Mouse (Mus musculus) C2C12 (cell line): ENCODE measurements around the gene Dip2c.

Experiments used
- CEBPB ChIP-seq: IDR thresholded peaks from one replicate; pipeline ENCODE4 v1.6.1; 2011; ENCODE audit warnings: low read depth, mild to moderate bottlenecking, control low read depth, moderate library complexity
- CTCF ChIP-seq: IDR thresholded peaks from one replicate; pipeline ENCODE4 v1.5.1; 2011; ENCODE audit not compliant: control insufficient read depth, insufficient read depth, insufficient read length
- FOSL1 ChIP-seq: IDR thresholded peaks from one replicate; pipeline ENCODE4 v1.8.0; 2011; ENCODE audit warnings: mild to moderate bottlenecking, low read length; ENCODE audit not compliant: poor library complexity, insufficient read depth, severe bottlenecking
- MAX ChIP-seq: IDR thresholded peaks from one replicate; pipeline ENCODE4 v1.6.1; 2011; ENCODE audit warnings: mild to moderate bottlenecking, control low read depth
- MYOD1 ChIP-seq: IDR thresholded peaks from one replicate; pipeline ENCODE4 v1.6.1; 2011; ENCODE audit warnings: low read depth; ENCODE audit not compliant: control insufficient read depth, insufficient read length
- MYOG ChIP-seq: IDR thresholded peaks from one replicate; pipeline ENCODE4 v1.6.1; 2011; ENCODE audit not compliant: control insufficient read depth, insufficient read length; ENCODE audit errors: extremely low read depth
- USF1 ChIP-seq: IDR thresholded peaks from one replicate; pipeline ENCODE4 v1.6.1; 2011; ENCODE audit warnings: low read depth, mild to moderate bottlenecking, control low read depth, moderate library complexity

- TF ChIP-seq CTCF (no peak), USF1 (no peak), MYOD1 (no peak), FOSL1 (no peak), MAX (no peak), CEBPB (no peak), MYOG (no peak)
Observed at GRCm38 (mm10) chr13:9692876-9693275, 416.5 kb downstream of the Dip2c start.
